ENCODE assay signal across 1 mouse cellular context in genomic region chr11:97362649-97362942, GRCm38 (mm10).
A peak's percentile ranks its signal among the peaks of the same experiment; 100 is the strongest.
TF ChIP-seq lines count a peak whose summit lies in the region.

No protein-coding gene starts in this region.

TF ChIP-seq in MEL, 35 proteins besides CTCF, POLR2A, EP300 and RAD21:
- TF ChIP-seq USF1 (IDR thresholded peaks at IDR 0.05; ENCODE audit: low read depth, low read length), result no peak
- peak; percentile 37; the same call in 1 of the 2 replicates for TF ChIP-seq MXI1 (IDR thresholded peaks at IDR 0.05; ENCODE audit: low read depth, low read length)
- 0 out of 2 replicates have a peak, but pooled peaks have one; percentile 7 for TF ChIP-seq MAX (IDR thresholded peaks at IDR 0.05; ENCODE audit: low read length)
- TF ChIP-seq TBP (IDR thresholded peaks at IDR 0.05; ENCODE audit: low read depth, low read length), result no peak
- no peak for TF ChIP-seq USF2 (IDR thresholded peaks at IDR 0.05; ENCODE audit: borderline replicate concordance in 1 of 2, insufficient read depth in 1 of 2, low read depth in 1 of 2, low read length in 2 of 2)
- TF ChIP-seq NRF1 (IDR thresholded peaks at IDR 0.05; ENCODE audit: insufficient read depth, low read depth, low read length, poor library complexity, severe bottlenecking), result no peak
- no peak for TF ChIP-seq MEF2A (IDR thresholded peaks at IDR 0.05; ENCODE audit: extremely low read depth, insufficient replicate concordance, low read depth, low read length, poor library complexity, severe bottlenecking)
- peak; percentile 38; the same call in 1 of the 2 replicates for TF ChIP-seq UBTF (IDR thresholded peaks at IDR 0.05; ENCODE audit: borderline replicate concordance, insufficient read depth, low read depth, low read length)
- TF ChIP-seq MAFK (IDR thresholded peaks at IDR 0.05; ENCODE audit: borderline replicate concordance, low read depth, low read length), result no peak
- no peak for TF ChIP-seq ZNF384 (IDR thresholded peaks at IDR 0.05; ENCODE audit: low read depth, low read length)
- peak; percentile 34; the same call in 1 of the 2 replicates for TF ChIP-seq SIN3A (IDR thresholded peaks at IDR 0.05; ENCODE audit: low read length)
- TF ChIP-seq CHD1 (IDR thresholded peaks at IDR 0.05; ENCODE audit: low read depth, low read length), result 0 out of 2 replicates have a peak, but pooled peaks have one; percentile 66
- no peak for TF ChIP-seq ZMIZ1 (IDR thresholded peaks at IDR 0.05; ENCODE audit: low read depth, low read length)
